Mouse (Mus musculus): ENCODE data around the gene Prkn. TPM values are rescaled to one million over a fixed set of nuclear protein-coding genes. Genes with fewer than 3 reads are reported as not detected.
A peak's percentile ranks its signal among the peaks of the same experiment; 100 is the strongest.

Gene Prkn
- total RNA-seq, 1 experiment = 1.7 TPM

DNA sequence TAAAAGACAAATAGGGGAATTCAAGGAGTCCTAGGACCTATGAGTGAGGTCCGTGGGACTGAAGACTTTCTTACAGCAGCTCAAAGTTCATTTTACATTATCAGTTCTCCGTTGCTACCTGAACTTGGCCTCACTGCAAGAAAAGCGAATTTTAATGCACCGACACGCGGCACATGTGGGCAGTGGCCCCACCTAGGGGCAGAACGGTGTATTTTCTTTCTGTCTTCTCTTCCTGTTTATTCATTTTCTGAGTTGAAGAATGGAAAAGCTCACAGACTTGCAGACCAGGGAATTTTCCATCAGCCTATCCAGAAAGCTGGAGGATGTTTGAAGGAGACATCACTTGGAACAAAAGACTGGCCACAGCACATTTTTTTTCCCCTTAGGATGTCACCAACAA, 771.3 kb downstream of the Prkn start:
- Histone ChIP-seq H3K4me3 (ENCODE audit: insufficient read depth in 1 of 2, low read depth in 1 of 2, low read length in 2 of 2, poor library complexity in 1 of 2, severe bottlenecking in 1 of 2) (no peak overlapping the region), H3K9ac (ENCODE audit: insufficient read depth, low read depth, low read length, poor library complexity, severe bottlenecking) (no peak overlapping the region), H3K4me1 (ENCODE audit: control insufficient read depth in 2 of 2, insufficient read depth in 2 of 2, low read length in 2 of 2, poor library complexity in 1 of 2) (0 out of 4 replicates have a peak, but pooled peaks cover 0 to 2% of the 10 kb centered on the region in 2 experiments), H3K9me3 (ENCODE audit: control insufficient read depth, insufficient read depth, low read depth, low read length) (no peaks in the 10 kb centered on the region), H3K36me3 (ENCODE audit: control insufficient read depth, insufficient read depth, low read length, poor library complexity, severe bottlenecking) (no peaks in the 10 kb centered on the region), H3K27ac (ENCODE audit: insufficient read depth, low read depth, low read length, poor library complexity, severe bottlenecking) (no peak overlapping the region)
- DNase-seq (ENCODE audit: low read depth, low spot score) = no peak
- TF ChIP-seq HCFC1 (IDR thresholded peaks at IDR 0.05; ENCODE audit: borderline replicate concordance, insufficient read depth, low read length) = no peak
- TF ChIP-seq MAFK (IDR thresholded peaks at IDR 0.05; ENCODE audit: insufficient read depth, low read depth, low read length) = no peak
- TF ChIP-seq ZNF384 (IDR thresholded peaks at IDR 0.05; ENCODE audit: low read depth, low read length) = no peak
- TF ChIP-seq ZC3H11A (IDR thresholded peaks at IDR 0.05; ENCODE audit: borderline replicate concordance, low read depth, low read length) = no peak
- in situ Hi-C loops (cut with MboI; ENCODE audit: low sequenced_read_pairs in 2 of 2, unreplicated experiment in 2 of 2) = no loop called here

DNA sequence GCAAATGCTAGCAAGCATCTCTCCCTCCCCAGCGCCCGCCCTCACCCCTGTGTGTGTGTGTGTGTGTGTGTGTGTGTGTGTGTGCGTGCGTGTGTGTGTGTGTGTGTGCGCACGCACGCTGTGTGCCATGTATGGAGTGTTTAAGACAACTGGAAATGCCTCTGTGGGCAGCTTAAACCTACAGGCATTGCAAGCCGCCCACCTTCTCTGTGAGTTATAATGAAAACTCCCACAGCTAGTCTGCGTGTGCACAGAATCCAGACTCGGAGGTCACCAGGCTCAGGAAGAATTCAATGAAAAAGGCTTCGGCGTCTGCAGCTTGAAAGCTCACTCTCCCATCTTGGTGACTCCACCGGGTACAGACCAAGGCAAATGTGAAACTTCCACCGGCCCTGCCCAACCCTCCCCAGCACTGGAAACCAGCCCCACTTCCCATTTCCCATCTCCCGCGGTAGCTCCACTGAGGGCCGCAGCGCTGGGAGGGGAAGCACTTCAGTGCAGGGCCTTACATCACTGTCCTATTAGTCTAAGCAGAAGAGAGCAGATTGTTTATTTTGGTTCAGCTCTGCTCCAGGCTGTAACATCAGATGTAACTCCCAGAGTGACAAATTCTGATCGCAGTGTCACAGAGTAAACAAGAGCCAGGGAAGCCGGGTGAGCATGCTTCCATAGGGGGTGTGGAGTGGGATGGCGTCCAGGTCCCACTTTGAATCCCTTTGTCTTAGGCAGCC, 772.8 kb downstream of the Prkn start:
- in situ Hi-C loops (cut with MboI; ENCODE audit: low sequenced_read_pairs in 2 of 2, unreplicated experiment in 2 of 2) = no loop called here
- 0 out of 4 replicates have a peak overlapping the region, but pooled peaks of 1 of the 2 experiments have one; percentile 11 for H3K4me3 ChIP-seq (ENCODE audit: insufficient read depth in 1 of 2, low read depth in 1 of 2, low read length in 2 of 2, poor library complexity in 1 of 2, severe bottlenecking in 1 of 2)
- H3K27ac ChIP-seq (ENCODE audit: insufficient read depth, low read depth, low read length, poor library complexity, severe bottlenecking) = no peak overlapping the region
- no peaks in the 10 kb centered on the region for H3K9me3 ChIP-seq (ENCODE audit: control insufficient read depth, insufficient read depth, low read depth, low read length)
- DNase-seq (ENCODE audit: low read depth, low spot score) = no peak
- no peaks in the 10 kb centered on the region for H3K36me3 ChIP-seq (ENCODE audit: control insufficient read depth, insufficient read depth, low read length, poor library complexity, severe bottlenecking)
- no peak for TF ChIP-seq CHD2 (IDR thresholded peaks at IDR 0.05; ENCODE audit: low read depth, low read length)
- TF ChIP-seq MAFK (IDR thresholded peaks at IDR 0.05; ENCODE audit: insufficient read depth, low read depth, low read length) = no peak
- no peak for TF ChIP-seq ZNF384 (IDR thresholded peaks at IDR 0.05; ENCODE audit: low read depth, low read length)
- no peak for TF ChIP-seq HCFC1 (IDR thresholded peaks at IDR 0.05; ENCODE audit: borderline replicate concordance, insufficient read depth, low read length)
- TF ChIP-seq ZC3H11A (IDR thresholded peaks at IDR 0.05; ENCODE audit: borderline replicate concordance, low read depth, low read length) = no peak
- 0 out of 4 replicates have a peak, but pooled peaks cover 0 to 2% of the 10 kb centered on the region in 2 experiments for H3K4me1 ChIP-seq (ENCODE audit: control insufficient read depth in 2 of 2, insufficient read depth in 2 of 2, low read length in 2 of 2, poor library complexity in 1 of 2)
- no peak overlapping the region for H3K9ac ChIP-seq (ENCODE audit: insufficient read depth, low read depth, low read length, poor library complexity, severe bottlenecking)

DNA sequence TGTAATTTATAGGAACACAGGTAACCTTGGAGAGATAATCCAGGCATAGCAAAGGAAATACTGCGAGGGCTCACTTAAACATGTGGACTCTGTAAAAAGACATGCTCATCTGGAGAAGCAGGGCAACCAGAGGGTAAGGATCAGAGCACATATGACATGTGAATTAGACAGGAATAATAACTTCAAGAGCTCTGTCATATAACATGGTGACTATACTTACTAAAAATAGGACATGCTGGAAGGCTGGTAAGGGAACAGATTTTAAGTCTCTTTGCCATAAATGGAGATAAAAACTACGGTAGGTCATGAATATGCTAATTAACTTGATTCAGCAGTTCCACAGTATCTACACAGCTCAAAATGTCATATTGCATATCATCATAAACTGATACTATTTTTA, 777.4 kb downstream of the Prkn start:
- Histone ChIP-seq H3K27ac (ENCODE audit: insufficient read depth, low read depth, low read length, poor library complexity, severe bottlenecking) (no peak overlapping the region), H3K4me3 (ENCODE audit: insufficient read depth in 1 of 2, low read depth in 1 of 2, low read length in 2 of 2, poor library complexity in 1 of 2, severe bottlenecking in 1 of 2) (no peak overlapping the region), H3K4me1 (ENCODE audit: control insufficient read depth in 2 of 2, insufficient read depth in 2 of 2, low read length in 2 of 2, poor library complexity in 1 of 2) (no peaks in the 10 kb centered on the region), H3K36me3 (ENCODE audit: control insufficient read depth, insufficient read depth, low read length, poor library complexity, severe bottlenecking) (no peaks in the 10 kb centered on the region), H3K9me3 (ENCODE audit: control insufficient read depth, insufficient read depth, low read depth, low read length) (no peaks in the 10 kb centered on the region), H3K9ac (ENCODE audit: insufficient read depth, low read depth, low read length, poor library complexity, severe bottlenecking) (no peak overlapping the region)
- TF ChIP-seq CHD2 (IDR thresholded peaks at IDR 0.05; ENCODE audit: low read depth, low read length) (no peak), HCFC1 (IDR thresholded peaks at IDR 0.05; ENCODE audit: borderline replicate concordance, insufficient read depth, low read length) (no peak), MAFK (IDR thresholded peaks at IDR 0.05; ENCODE audit: insufficient read depth, low read depth, low read length) (no peak), ZNF384 (IDR thresholded peaks at IDR 0.05; ENCODE audit: low read depth, low read length) (no peak), ZC3H11A (IDR thresholded peaks at IDR 0.05; ENCODE audit: borderline replicate concordance, low read depth, low read length) (no peak)
- in situ Hi-C loops (cut with MboI; ENCODE audit: low sequenced_read_pairs in 2 of 2, unreplicated experiment in 2 of 2) = no loop called here
- DNase-seq (ENCODE audit: low read depth, low spot score) = no peak

DNA sequence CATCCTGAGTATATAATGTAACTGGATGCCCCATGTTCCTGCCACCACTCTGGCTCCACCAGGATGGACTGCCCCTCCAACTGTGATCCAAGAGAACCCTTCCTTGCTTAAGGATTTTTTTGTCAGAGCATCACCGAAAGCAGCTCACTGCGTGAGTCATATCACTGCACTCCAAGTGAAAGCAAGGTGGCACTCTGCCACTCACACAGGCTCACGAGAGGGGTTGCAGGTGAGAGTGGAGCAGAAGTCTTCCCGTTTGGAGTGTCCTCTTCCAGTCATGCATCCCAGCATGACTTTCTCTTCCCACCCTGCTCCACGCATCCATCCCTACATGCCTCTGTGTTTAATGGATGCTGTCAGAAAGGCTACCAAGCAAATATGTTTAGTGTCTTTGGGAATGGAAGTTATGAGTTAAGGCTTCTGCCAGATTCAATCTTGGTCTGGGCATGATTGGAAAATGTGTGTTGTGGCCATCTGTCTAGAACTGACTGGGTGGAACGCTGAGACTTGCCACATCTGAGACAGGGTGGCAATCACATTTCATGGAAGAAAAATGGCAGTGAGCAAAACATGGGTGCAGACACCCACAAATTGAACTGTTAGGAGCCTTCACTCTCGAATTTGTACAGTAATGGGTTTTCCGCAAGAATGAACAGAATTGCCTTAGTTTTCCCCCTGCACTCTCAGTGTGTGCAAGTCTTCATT, 778.9 kb downstream of the Prkn start:
- in situ Hi-C loops (cut with MboI; ENCODE audit: low sequenced_read_pairs in 2 of 2, unreplicated experiment in 2 of 2) = no loop called here
- Histone ChIP-seq H3K36me3 (ENCODE audit: control insufficient read depth, insufficient read depth, low read length, poor library complexity, severe bottlenecking) (no peaks in the 10 kb centered on the region), H3K9me3 (ENCODE audit: control insufficient read depth, insufficient read depth, low read depth, low read length) (no peaks in the 10 kb centered on the region), H3K9ac (ENCODE audit: insufficient read depth, low read depth, low read length, poor library complexity, severe bottlenecking) (no peak overlapping the region), H3K4me3 (ENCODE audit: insufficient read depth in 1 of 2, low read depth in 1 of 2, low read length in 2 of 2, poor library complexity in 1 of 2, severe bottlenecking in 1 of 2) (no peak overlapping the region), H3K27ac (ENCODE audit: insufficient read depth, low read depth, low read length, poor library complexity, severe bottlenecking) (no peak overlapping the region), H3K4me1 (ENCODE audit: control insufficient read depth in 2 of 2, insufficient read depth in 2 of 2, low read length in 2 of 2, poor library complexity in 1 of 2) (no peaks in the 10 kb centered on the region)
- TF ChIP-seq ZC3H11A (IDR thresholded peaks at IDR 0.05; ENCODE audit: borderline replicate concordance, low read depth, low read length) = no peak
- no peak for TF ChIP-seq HCFC1 (IDR thresholded peaks at IDR 0.05; ENCODE audit: borderline replicate concordance, insufficient read depth, low read length)
- no peak for TF ChIP-seq CHD2 (IDR thresholded peaks at IDR 0.05; ENCODE audit: low read depth, low read length)
- TF ChIP-seq MAFK (IDR thresholded peaks at IDR 0.05; ENCODE audit: insufficient read depth, low read depth, low read length) = no peak
- TF ChIP-seq ZNF384 (IDR thresholded peaks at IDR 0.05; ENCODE audit: low read depth, low read length) = no peak
- DNase-seq (ENCODE audit: low read depth, low spot score) = no peak
